Mouse (Mus musculus) hindbrain, embryonic 12.5 days (tissue): Measurements from ENCODE around the gene 1110002E22Rik. TPM values are rescaled to one million over a fixed set of nuclear protein-coding genes. Genes with fewer than 3 reads are reported as not detected.

Experiments used
- ATAC-seq: fragments of 200-750 bp; cut with Nextera tagmentation; 2 replicates; pipeline ENCODE4 v1.8.0; 2017; ENCODE audit warnings: moderate TSS enrichment; ENCODE audit not compliant: low FRiP score
- H3K27ac ChIP-seq: fragments of 300-500 bp; sonication (generic); 2 replicates; pipeline ENCODE4 v1.5.1; 2016; ENCODE audit warnings: mild to moderate bottlenecking
- H3K27me3 ChIP-seq: fragments of 300-500 bp; sonication (generic); 2 replicates; pipeline ENCODE4 v1.6.1; 2016; ENCODE audit warnings: mild to moderate bottlenecking
- H3K36me3 ChIP-seq: fragments of 300-500 bp; sonication (generic); 2 replicates; pipeline ENCODE4 v1.6.1; 2016; ENCODE audit warnings: mild to moderate bottlenecking
- H3K4me1 ChIP-seq: fragments of 300-500 bp; sonication (generic); 2 replicates; pipeline ENCODE4 v1.6.1; 2016
- H3K4me2 ChIP-seq: fragments of 300-500 bp; sonication (generic); replicated peaks from 2 replicates; pipeline ENCODE4 v1.6.1; 2016; ENCODE audit warnings: mild to moderate bottlenecking
- H3K4me3 ChIP-seq: fragments of 300-500 bp; sonication (generic); 2 replicates; pipeline ENCODE4 v1.5.1; 2016; ENCODE audit warnings: mild to moderate bottlenecking
- H3K9ac ChIP-seq: fragments of 300-500 bp; sonication (generic); 2 replicates; pipeline ENCODE4 v1.6.1; 2016; ENCODE audit warnings: mild to moderate bottlenecking, moderate library complexity
- H3K9me3 ChIP-seq: fragments of 300-500 bp; sonication (generic); replicated peaks from 2 replicates; pipeline ENCODE4 v1.6.1; 2016; ENCODE audit warnings: mild to moderate bottlenecking
- WGBS: fragments of 180-500 bp; shearing (Covaris S2); methylation state at CpG from one replicate; pipeline ENCODE4 v1.1.7; 2016; 5-methylcytosine and 5-hydroxymethylcytosine counted together
- polyA plus RNA-seq: library from polyadenylated mRNA; unstranded; fragments of >200 nt; fragmentation: Nextera tagmentation; extraction: Ambion mirVana; gene quantifications from 2 replicates; pipeline ENCODE4 v1.2.1, GENCODE M21; 2016

1110002E22Rik gene
- polyA plus RNA-seq, 1 experiment from 2014 or later = 0.45 TPM

DNA sequence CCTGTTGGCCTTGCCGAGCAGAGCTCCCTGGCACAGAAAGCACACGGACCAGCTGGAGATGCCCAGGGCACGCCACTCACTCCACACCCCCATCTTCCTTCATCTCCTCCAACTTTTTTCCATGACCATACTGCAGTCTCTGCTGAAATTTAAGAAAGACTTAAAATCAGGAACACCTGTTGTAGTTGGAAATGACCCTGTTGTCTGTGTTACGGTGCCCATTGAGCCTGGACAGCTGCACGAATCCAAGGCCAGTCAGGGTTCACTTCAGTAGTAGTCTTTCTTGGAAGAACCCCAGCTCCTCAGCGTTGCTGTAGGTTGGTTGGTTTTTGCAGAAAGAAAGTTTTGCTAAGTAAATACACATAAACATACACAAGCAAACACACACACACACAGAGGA lies 15.3 kb upstream of the 1110002E22Rik start:
- Histone ChIP-seq H3K36me3 (no peaks in the 10 kb centered on the region), H3K9me3 (no peaks in the 10 kb centered on the region), H3K4me1 (no peaks in the 10 kb centered on the region), H3K4me3 (no peak overlapping the region), H3K9ac (no peak overlapping the region), H3K27ac (no peak overlapping the region), H3K27me3 (no peaks in the 10 kb centered on the region), H3K4me2 (no peak overlapping the region)
- no peak for ATAC-seq
- WGBS = 88% methylated on average over 6 of the region's 6 CpGs

DNA sequence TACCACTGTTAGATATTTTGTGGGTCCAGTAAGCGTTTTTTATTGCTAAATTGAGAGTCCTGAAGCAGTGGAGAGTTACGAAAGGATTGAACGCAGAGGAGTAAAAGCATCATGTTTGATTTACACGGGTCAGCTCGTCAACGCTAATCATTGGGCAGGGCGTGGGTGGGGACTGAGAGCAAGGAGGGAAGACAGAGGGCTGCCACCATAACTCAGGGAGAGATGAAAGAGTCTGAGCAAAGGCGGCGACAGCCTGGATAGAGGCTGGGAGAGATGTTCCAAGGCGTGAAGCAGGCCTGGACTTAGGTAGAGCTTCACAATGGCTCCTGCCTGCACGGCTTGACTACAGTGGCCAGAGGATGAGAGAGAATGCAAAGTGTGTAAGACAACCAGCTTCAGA lies 14.1 kb upstream of the 1110002E22Rik start:
- no peaks in the 10 kb centered on the region for H3K4me1 ChIP-seq

DNA sequence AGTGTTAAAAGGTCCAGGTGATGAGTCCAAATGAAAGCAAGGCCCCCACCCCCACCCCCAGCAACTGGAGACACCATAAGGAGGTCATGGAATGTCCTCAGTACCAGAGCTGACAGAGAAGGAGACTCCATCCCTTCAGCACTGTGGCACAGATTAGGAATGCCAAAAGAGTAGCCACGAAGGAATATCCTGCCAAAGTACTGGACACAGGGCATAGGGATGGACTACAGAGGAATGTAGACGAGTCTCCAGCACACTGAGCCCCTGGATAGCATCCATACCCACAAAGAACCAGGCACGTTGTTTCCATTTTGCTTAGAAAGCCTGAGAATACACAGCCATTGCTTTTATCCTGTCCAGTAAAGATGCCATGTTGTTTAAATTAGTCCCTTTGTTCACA lies 13.4 kb upstream of the 1110002E22Rik start:
- Histone ChIP-seq H3K27ac (no peak overlapping the region), H3K4me2 (no peak overlapping the region), H3K4me1 (no peaks in the 10 kb centered on the region), H3K36me3 (no peaks in the 10 kb centered on the region), H3K9me3 (no peaks in the 10 kb centered on the region), H3K27me3 (no peaks in the 10 kb centered on the region), H3K9ac (no peak overlapping the region), H3K4me3 (no peak overlapping the region)
- no peak for ATAC-seq
- 73% methylated on average over 3 of the region's 3 CpGs for WGBS

More for the DNA sequence above, 14.1 kb upstream of the 1110002E22Rik start:
- Histone ChIP-seq H3K9ac (no peak overlapping the region), H3K36me3 (no peaks in the 10 kb centered on the region), H3K9me3 (no peaks in the 10 kb centered on the region), H3K27me3 (no peaks in the 10 kb centered on the region), H3K4me2 (no peak overlapping the region), H3K4me3 (no peak overlapping the region), H3K27ac (no peak overlapping the region)
- WGBS = 89% methylated on average over 11 of the region's 11 CpGs
- ATAC-seq = no peak

DNA sequence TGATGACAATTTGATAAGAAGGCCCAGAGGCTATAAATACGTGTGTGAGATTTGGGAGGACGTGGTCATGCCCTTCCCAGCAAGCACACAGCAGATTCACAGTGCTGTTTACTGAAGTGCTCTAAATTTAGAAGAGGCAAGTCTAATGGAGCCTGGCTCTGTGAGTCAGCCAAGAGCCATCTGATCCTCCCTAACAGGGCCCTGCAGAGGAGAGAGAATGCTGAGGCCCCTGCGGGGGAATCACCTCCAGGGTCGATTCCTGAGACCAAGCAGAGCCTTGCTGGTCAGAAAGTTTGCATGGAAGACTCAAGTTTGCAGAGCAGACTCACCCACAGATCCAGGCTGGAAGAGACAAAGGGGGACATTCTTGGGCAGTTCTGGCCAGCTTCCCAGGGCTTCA lies 10.9 kb upstream of the 1110002E22Rik start:
- 44% methylated on average over 4 of the region's 4 CpGs for WGBS
- no peaks in the 10 kb centered on the region for H3K36me3 ChIP-seq
- no peaks in the 10 kb centered on the region for H3K9me3 ChIP-seq
- H3K4me1 ChIP-seq = no peaks in the 10 kb centered on the region
- H3K27me3 ChIP-seq = no peaks in the 10 kb centered on the region
- no peak for ATAC-seq
- H3K4me3 ChIP-seq = no peak overlapping the region
- H3K9ac ChIP-seq = no peak overlapping the region
- H3K4me2 ChIP-seq = no peak overlapping the region
- no peak overlapping the region for H3K27ac ChIP-seq

DNA sequence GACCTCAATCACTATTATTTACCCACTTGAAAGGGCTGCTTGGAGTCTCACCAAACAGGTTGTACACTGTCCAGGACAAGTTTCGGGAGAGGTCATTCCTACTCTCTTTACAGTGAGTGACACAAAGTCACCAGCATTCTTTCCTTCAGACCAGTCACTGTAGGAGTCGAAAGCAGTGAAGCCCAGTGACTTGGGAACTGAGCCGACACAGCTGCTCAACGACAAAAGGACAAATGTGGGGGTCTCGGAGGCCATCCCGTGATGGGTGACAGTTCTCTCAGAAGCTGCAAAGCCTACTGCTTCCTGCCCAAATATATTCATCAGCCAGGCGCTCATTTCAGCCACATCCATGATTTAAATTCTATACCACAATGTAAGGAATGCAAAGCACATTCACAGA lies 7.9 kb upstream of the 1110002E22Rik start:
- H3K36me3 ChIP-seq = no peaks in the 10 kb centered on the region
- no peaks in the 10 kb centered on the region for H3K4me1 ChIP-seq
- no peaks in the 10 kb centered on the region for H3K9me3 ChIP-seq
- H3K27me3 ChIP-seq = no peaks in the 10 kb centered on the region
- no peak for ATAC-seq
- H3K4me2 ChIP-seq = no peak overlapping the region
- H3K9ac ChIP-seq = no peak overlapping the region
- H3K4me3 ChIP-seq = no peak overlapping the region
- 54% methylated on average over 7 of the region's 7 CpGs for WGBS
- H3K27ac ChIP-seq = no peak overlapping the region

DNA sequence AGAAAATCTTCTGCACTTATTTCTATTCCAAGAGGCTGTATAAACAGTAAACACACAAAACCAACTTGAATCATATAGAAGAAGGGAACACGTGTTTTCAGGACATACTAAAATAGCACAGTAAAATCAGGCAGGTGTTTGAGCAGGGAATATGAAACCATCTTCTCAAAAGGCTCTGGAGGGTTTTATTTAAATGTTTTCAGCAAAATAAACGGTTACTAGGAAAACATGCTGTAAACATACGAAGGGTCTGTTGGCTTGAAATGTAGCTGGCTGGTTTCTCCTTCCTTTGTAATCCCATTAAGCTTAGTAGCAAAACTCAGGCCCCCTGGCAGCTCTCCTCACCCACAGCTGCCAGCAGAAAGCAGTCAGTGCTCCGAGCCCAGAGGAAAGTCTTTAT lies 6.6 kb upstream of the 1110002E22Rik start:
- Histone ChIP-seq H3K4me3 (no peak overlapping the region), H3K27me3 (no peaks in the 10 kb centered on the region), H3K4me1 (no peaks in the 10 kb centered on the region), H3K9me3 (no peaks in the 10 kb centered on the region), H3K36me3 (no peaks in the 10 kb centered on the region), H3K9ac (no peak overlapping the region), H3K27ac (no peak overlapping the region), H3K4me2 (no peak overlapping the region)
- 63% methylated on average over 4 of the region's 4 CpGs for WGBS
- no peak for ATAC-seq

DNA sequence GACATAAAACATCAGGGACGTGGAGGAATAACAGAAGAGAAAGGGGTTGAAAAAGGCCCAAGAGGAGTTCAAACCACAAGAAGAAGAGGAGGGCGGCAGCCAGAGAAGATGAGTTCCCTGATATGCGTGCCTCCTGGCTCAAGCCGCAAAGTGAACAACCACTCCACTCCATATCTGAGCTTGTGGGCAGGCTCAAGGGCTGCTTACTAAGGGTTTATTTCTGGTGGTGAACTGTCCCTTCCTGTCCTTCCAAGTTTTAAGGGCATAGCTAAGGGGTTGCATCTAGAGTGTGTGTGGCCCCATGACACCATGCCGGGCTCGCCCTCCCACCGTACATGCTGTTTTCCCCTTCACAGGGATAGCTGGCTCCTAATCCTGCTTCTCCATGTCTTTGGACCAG lies 4.4 kb upstream of the 1110002E22Rik start:
- no peak overlapping the region for H3K9ac ChIP-seq
- peaks cover 11% of the 10 kb centered on the region for H3K4me1 ChIP-seq
- no peaks in the 10 kb centered on the region for H3K36me3 ChIP-seq
- no peaks in the 10 kb centered on the region for H3K9me3 ChIP-seq
- no peak overlapping the region for H3K4me3 ChIP-seq
- no peaks in the 10 kb centered on the region for H3K27me3 ChIP-seq
- H3K27ac ChIP-seq = no peak overlapping the region
- ATAC-seq = no peak
- WGBS = 94% methylated on average over 7 of the region's 7 CpGs
- H3K4me2 ChIP-seq = no peak overlapping the region

DNA sequence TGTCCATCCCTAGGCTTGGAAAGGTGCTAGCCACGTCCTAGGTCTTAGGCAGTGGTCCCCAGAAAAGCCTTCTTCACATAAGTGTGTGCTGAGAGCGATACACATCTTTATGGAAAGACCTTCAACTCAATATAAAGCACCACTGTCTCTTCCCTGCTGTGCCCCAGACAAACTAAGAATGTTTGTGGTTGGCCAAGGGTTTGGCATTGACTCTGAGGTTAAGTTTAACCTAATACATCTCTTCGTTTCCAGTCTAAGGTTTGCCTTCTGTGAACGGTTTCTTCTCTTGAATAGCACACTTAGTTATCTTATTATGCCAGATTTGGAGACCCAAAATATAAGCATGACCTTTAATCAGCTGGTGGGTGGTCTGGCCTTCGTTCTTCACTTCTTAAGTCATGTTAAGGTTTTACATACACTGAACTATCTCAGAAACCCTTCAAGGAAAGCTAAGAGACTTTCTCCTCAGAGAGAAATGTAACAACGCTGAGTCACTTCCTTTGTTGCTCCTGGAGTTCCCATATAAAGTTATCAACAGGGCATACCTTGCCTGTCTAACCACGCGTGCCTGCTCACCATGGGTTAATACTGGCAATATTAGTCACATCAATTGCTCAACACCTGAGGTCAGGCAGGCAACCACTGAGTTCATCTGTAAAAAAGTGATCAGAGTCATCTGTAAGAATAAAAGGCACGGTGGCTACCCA lies 3.5 kb upstream of the 1110002E22Rik start:
- no peak overlapping the region for H3K9ac ChIP-seq
- no peak overlapping the region for H3K27ac ChIP-seq
- H3K4me2 ChIP-seq = no peak overlapping the region
- H3K4me3 ChIP-seq = no peak overlapping the region
- peaks cover 20% of the 10 kb centered on the region for H3K4me1 ChIP-seq
- no peaks in the 10 kb centered on the region for H3K9me3 ChIP-seq
- H3K27me3 ChIP-seq = no peaks in the 10 kb centered on the region; the same call in 1 of the 2 replicates
- no peak for ATAC-seq
- no peaks in the 10 kb centered on the region for H3K36me3 ChIP-seq
- WGBS = 91% methylated on average over 9 of the region's 9 CpGs

DNA sequence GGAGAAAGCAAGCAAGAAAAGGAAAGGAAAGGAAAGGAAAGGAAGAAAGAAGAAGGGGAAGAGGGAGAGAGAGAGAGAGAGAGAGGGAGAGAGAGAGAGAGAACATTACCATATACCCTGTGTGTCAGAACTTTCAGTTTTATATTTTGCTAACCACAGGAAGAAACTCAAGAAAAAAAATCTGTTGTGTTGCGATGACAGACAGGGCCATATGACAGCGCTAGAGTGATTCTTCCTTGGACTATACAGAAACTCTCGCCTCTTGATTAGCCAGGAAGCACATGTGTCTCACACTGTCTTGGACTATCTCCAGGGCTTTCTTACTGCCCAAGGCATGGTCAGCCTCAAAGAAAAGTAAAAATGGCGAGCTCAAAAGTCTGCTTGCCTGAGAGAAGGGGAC lies 2.2 kb upstream of the 1110002E22Rik start:
- no peak overlapping the region for H3K4me3 ChIP-seq
- WGBS = 89% methylated on average over 4 of the region's 4 CpGs
- no peaks in the 10 kb centered on the region for H3K9me3 ChIP-seq
- ATAC-seq = no peak
- no peaks in the 10 kb centered on the region; the same call in 1 of the 2 replicates for H3K27me3 ChIP-seq
- peaks cover 25% of the 10 kb centered on the region for H3K4me1 ChIP-seq
- no peak overlapping the region for H3K9ac ChIP-seq
- H3K27ac ChIP-seq = no peak overlapping the region
- H3K36me3 ChIP-seq = no peaks in the 10 kb centered on the region
- no peak overlapping the region for H3K4me2 ChIP-seq

DNA sequence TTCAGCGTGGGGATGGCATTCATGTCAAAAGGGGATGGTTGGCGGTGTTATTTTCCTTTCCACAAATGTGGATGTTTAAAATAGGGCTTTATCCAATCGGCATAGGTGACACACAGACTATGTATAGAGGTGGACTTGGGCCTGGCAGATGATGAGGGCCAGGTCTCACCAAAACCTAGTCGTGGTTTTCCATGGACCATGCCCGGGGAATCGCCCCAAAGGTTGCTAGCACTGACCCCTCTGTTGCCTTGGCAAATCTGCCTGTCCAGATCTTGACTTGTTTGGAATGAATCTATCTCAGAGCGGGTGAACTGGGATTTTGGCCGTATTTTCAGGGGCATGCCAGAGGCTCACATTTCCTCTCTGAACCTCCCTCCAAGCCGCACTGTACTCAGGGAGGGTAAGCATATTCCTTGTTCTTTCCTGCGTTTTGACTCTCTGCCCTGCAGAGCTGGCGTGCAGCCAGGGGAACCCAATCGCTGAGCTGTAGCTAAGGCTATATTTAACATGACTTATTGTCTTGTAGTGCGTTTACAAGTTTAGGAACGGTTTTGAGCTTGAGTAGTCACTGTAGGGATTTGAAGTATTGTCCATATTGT lies 1.0 kb upstream of the 1110002E22Rik start:
- peaks cover 1% of the 10 kb centered on the region; the same call in 1 of the 2 replicates for H3K27me3 ChIP-seq
- H3K4me2 ChIP-seq = no peak overlapping the region
- no peak overlapping the region for H3K27ac ChIP-seq
- peaks cover 25% of the 10 kb centered on the region for H3K4me1 ChIP-seq
- no peak overlapping the region for H3K4me3 ChIP-seq
- H3K9ac ChIP-seq = no peak overlapping the region
- no peaks in the 10 kb centered on the region for H3K9me3 ChIP-seq
- 65% methylated on average over 14 of the region's 14 CpGs for WGBS
- H3K36me3 ChIP-seq = no peaks in the 10 kb centered on the region
- ATAC-seq = no peak

DNA sequence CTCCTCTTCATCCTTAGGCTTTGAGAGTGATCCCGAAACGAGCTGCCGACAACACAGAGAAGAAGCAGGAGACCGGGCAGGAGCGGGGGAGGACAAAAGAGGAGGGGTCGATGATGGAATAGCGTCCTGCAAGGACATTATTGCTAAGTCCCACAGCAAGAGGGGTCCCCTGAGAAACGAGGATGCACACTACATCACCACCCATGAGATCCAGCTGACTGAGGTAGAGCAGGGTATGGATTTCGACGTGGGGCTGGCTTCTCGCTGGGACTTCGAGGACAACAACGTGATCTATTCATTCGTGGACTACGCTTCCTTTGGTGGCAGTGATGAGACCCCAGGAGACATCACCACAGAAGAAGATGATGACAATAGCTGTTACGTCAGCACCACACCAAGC lies 1.1 kb downstream of the 1110002E22Rik start:
- H3K27ac ChIP-seq = 0 out of 2 replicates have a peak overlapping the region, but pooled peaks have one; percentile 46
- H3K4me3 ChIP-seq = no peak overlapping the region
- H3K4me2 ChIP-seq = peak overlapping the region; percentile 31; the same call in 1 of the 2 replicates
- H3K9ac ChIP-seq = no peak overlapping the region
- H3K27me3 ChIP-seq = peaks cover 6% of the 10 kb centered on the region
- 74% methylated on average over 16 of the region's 16 CpGs for WGBS
- H3K4me1 ChIP-seq = peaks cover 38% of the 10 kb centered on the region
- no peaks in the 10 kb centered on the region for H3K36me3 ChIP-seq
- H3K9me3 ChIP-seq = no peaks in the 10 kb centered on the region
- ATAC-seq = 0 out of 2 replicates have a peak, but pooled peaks have one; percentile 9

DNA sequence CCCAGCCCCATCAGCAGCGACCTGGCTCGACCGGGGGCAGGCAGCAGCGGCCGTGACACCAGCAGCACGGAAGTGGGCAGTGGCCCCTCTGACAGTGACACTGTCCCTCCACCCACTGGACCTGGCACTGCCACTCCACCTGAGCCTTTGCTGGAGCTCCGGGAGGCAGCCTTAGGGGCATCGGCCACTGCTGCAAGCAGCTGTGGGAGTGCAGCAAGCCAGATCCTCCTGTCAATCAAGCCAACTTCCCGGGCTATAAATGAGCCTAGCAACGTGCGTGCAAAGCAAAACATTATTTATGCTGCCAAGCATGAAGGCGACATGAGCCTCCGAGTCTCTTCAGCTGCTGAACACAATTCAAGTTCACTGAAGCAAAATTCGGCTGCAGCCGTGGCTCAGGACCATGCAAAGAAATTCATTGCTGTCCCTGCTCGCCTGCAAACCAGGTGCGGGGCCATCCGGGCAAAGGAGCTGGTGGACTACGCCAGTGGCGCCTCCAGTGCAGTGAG lies 1.6 kb downstream of the 1110002E22Rik start:
- 56% methylated on average over 20 of the region's 20 CpGs for WGBS

More for the DNA sequence above, 1.6 kb downstream of the 1110002E22Rik start:
- H3K27ac ChIP-seq = 0 out of 2 replicates have a peak overlapping the region, but pooled peaks have one; percentile 46
- peak; percentile 49 for ATAC-seq
- peaks cover 38% of the 10 kb centered on the region for H3K4me1 ChIP-seq
- no peaks in the 10 kb centered on the region for H3K36me3 ChIP-seq
- H3K9me3 ChIP-seq = no peaks in the 10 kb centered on the region
- peak overlapping the region; percentile 31; the same call in 1 of the 2 replicates for H3K4me2 ChIP-seq
- no peak overlapping the region for H3K4me3 ChIP-seq
- no peak overlapping the region for H3K9ac ChIP-seq
- peaks cover 6% of the 10 kb centered on the region for H3K27me3 ChIP-seq
